Mouse (Mus musculus) neural tube, embryonic 14.5 days (tissue): ENCODE measurements around the gene Dnah8. TPM values are rescaled to one million over a fixed set of nuclear protein-coding genes. Genes with fewer than 3 reads are reported as not detected.

Source experiments
- ATAC-seq: fragments of 200-750 bp; cut with Nextera tagmentation; 2 replicates; pipeline ENCODE4 v1.8.0; 2017; ENCODE audit warnings: low read depth, mild to moderate bottlenecking, moderate TSS enrichment, moderate library complexity
- H3K27ac ChIP-seq: fragments of 300-500 bp; sonication (generic); 2 replicates; pipeline ENCODE4 v1.5.1; 2014; ENCODE audit warnings: low read depth, mild to moderate bottlenecking, control low read depth, low read length, moderate library complexity, mixed read lengths
- H3K27me3 ChIP-seq: fragments of 300-500 bp; sonication (generic); 2 replicates; pipeline ENCODE4 v1.6.1; 2014; ENCODE audit warnings: low read length; ENCODE audit not compliant: control insufficient read depth, insufficient read depth
- H3K36me3 ChIP-seq: fragments of 300-500 bp; sonication (generic); 2 replicates; pipeline ENCODE4 v1.6.1; 2014; ENCODE audit warnings: low read length, mixed read lengths; ENCODE audit not compliant: control insufficient read depth, insufficient read depth
- H3K4me1 ChIP-seq: fragments of 300-500 bp; sonication (generic); 2 replicates; pipeline ENCODE4 v1.6.1; 2014; ENCODE audit warnings: low read length; ENCODE audit not compliant: control insufficient read depth, insufficient read depth
- H3K4me2 ChIP-seq: fragments of 300-500 bp; sonication (generic); 2 replicates; pipeline ENCODE4 v1.6.1; 2014; ENCODE audit warnings: mild to moderate bottlenecking, low read depth, low read length, control low read depth
- H3K4me3 ChIP-seq: fragments of 300-500 bp; sonication (generic); 2 replicates; pipeline ENCODE4 v1.5.1; 2014; ENCODE audit warnings: low read depth, low read length, control low read depth, mixed read lengths
- H3K9ac ChIP-seq: fragments of 300-500 bp; sonication (generic); replicated peaks from 2 replicates; pipeline ENCODE4 v1.6.1; 2014; ENCODE audit warnings: low read depth, mild to moderate bottlenecking, control low read depth, low read length, mixed read lengths
- H3K9me3 ChIP-seq: fragments of 300-500 bp; sonication (generic); 2 replicates; pipeline ENCODE4 v1.6.1; 2016; ENCODE audit warnings: low read length; ENCODE audit not compliant: control insufficient read depth
- WGBS: fragments of 180-500 bp; shearing (Covaris S2); extraction: QIAGEN DNeasy Blood & Tissue Kit; methylation state at CpG from one replicate; pipeline ENCODE4 v1.1.7; 2014; 5-methylcytosine and 5-hydroxymethylcytosine counted together
- polyA plus RNA-seq: library from polyadenylated mRNA; unstranded; fragments of >200 nt; fragmentation: Nextera tagmentation; extraction: Ambion mirVana; gene quantifications from 2 replicates; pipeline ENCODE4 v1.2.1, GENCODE M21; 2014

The Dnah8 gene
- polyA plus RNA-seq, 1 experiment from 2014 or later: 5.5 TPM

DNA sequence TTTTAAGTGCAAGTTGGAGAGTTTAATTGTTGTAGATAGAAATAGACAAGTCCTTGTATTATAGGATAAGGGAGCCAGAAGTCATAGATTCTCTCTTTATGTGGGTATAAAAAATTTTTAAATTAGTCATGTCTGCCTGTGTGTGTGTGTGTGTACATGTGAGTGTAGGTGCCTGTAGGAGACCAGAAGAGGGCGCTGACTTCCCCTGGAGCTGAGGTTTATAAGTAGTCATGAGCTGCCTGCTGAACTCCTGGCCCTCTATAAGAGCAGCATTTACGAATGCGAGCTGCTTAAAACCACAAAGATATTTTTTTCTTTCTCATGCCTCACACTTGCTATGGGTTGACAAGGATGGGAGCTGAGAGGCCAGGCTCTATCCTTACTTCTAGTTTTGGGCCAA, 115.6 kb downstream of the Dnah8 start:
- Histone ChIP-seq H3K4me3 (no peak overlapping the region), H3K9ac (no peak overlapping the region), H3K27ac (no peak overlapping the region), H3K27me3 (no peaks in the 10 kb centered on the region), H3K4me2 (no peak overlapping the region), H3K9me3 (no peaks in the 10 kb centered on the region), H3K36me3 (no peaks in the 10 kb centered on the region), H3K4me1 (no peaks in the 10 kb centered on the region)
- no peak for ATAC-seq
- WGBS: 87% methylated on average over 3 of the region's 3 CpGs

DNA sequence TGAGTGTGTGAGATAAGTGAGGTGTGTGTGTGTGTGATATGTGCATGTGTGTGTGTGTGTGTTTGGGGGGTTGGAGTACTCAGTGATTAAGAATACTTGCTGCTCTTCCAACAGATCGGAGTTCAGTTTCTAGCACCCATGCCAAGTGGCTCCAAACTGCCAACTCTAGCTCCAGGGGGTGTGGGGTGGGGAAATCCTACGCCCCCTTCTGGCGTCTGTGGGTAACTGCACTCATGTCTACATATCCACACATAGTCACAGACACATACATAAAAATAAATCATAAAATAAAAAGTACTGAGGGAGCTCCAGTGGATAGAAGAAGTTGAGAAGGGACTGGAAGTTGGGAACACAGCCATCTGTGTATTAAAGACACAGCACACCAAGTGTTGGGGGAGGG, 119.8 kb downstream of the Dnah8 start:
- Histone ChIP-seq H3K36me3 (no peaks in the 10 kb centered on the region), H3K4me3 (no peak overlapping the region), H3K4me1 (no peaks in the 10 kb centered on the region), H3K27ac (no peak overlapping the region), H3K9ac (no peak overlapping the region), H3K4me2 (no peak overlapping the region), H3K9me3 (no peaks in the 10 kb centered on the region), H3K27me3 (no peaks in the 10 kb centered on the region)
- ATAC-seq: no peak
- WGBS: 85% methylated on average over 3 of the region's 3 CpGs

DNA sequence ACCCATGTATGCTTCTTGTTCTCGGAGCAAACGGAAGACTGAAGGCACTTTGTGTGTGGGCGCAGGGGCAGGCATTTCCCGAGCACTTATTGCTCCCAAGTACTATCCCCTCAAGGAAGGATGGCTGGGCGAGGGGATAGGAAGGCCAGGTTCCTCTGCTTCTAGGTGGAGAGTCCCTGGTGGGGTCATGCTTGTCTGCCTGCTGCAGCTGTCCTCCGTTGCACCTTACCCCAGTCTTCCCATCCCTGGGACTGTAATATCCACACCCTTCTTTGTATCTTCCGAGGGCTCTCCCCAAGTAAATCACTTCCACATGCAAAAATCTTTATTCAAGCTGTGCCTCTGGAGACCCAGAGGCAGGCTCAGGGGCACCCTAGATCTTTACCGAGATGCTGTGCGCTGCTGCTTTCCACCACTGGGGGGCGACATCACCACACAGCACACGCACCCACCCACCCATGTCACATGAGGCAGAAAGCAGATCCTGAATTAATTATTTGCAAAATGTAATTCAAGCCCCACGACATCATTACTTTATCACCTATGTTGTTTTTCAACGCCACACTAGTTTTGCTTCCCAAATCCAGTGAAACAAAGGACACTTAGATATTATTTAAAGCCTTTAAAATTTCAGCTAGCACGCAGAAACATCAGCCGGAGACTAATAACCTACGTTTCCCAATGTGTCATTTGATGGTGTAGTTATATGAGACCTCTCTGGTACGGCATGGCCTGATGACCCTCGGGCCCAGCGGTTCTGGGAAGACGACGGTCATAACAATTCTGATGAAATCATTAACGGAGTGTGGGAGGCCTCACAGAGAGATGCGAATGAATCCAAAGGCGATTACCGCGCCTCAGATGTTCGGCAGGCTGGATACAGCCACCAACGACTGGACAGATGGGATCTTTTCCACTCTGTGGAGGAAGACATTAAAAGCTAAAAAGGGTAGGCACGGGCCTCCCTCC, 122.2 kb downstream of the Dnah8 start:
- no peak overlapping the region for H3K9ac ChIP-seq
- H3K36me3 ChIP-seq: no peaks in the 10 kb centered on the region
- H3K4me1 ChIP-seq: no peaks in the 10 kb centered on the region
- 40% methylated on average over 29 of the region's 29 CpGs for WGBS
- H3K9me3 ChIP-seq: no peaks in the 10 kb centered on the region
- no peak overlapping the region for H3K27ac ChIP-seq
- peak; percentile 77 for ATAC-seq
- H3K27me3 ChIP-seq: no peaks in the 10 kb centered on the region
- peak overlapping the region; percentile 24; the same call in 1 of the 2 replicates for H3K4me2 ChIP-seq
- H3K4me3 ChIP-seq: no peak overlapping the region

DNA sequence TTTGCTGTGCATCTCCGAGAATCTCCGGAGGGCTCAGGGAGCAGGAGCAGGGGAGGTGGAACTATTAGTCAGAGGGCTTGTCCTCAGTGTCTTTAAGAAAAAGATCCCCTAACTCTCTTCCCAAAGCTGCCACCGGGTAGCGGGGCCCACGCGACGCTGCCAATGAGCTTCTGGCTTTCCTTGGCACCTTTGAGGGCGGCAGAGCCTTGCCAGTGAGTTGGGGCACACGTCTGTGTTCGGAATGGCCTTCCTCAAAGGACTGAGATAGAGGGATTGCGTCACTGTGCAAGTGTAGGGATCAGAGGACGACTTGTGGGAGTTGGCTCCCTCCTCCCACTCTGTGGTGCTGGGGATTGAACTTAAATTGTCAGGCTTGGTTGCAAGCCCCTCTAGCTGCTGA, 125.2 kb downstream of the Dnah8 start:
- Histone ChIP-seq H3K36me3 (no peaks in the 10 kb centered on the region), H3K4me3 (no peak overlapping the region), H3K4me2 (no peak overlapping the region), H3K9ac (no peak overlapping the region), H3K9me3 (no peaks in the 10 kb centered on the region), H3K27ac (no peak overlapping the region), H3K4me1 (no peaks in the 10 kb centered on the region), H3K27me3 (no peaks in the 10 kb centered on the region)
- WGBS: 86% methylated on average over 12 of the region's 12 CpGs
- ATAC-seq: no peak

DNA sequence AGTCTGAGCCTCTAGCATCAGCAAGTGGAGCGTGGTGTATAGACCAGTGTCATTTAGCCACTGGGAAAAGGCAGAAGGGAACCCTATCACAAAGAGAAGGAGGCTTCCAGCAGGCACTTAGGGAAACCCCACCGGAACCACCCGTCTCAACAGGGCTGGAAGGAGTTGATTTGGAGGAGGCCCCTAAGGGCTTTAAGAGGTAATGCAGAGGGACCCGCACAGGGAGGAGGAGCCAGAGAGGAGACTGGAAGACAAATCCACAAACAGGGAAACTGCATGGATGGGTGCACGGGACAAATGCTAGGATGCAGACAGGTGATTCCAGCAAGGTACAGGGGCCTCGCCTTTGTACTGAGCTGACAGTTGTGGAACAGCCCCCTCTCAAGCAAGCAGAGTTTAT, 126.1 kb downstream of the Dnah8 start:
- Histone ChIP-seq H3K4me1 (no peaks in the 10 kb centered on the region), H3K36me3 (no peaks in the 10 kb centered on the region), H3K9me3 (no peaks in the 10 kb centered on the region), H3K4me2 (no peak overlapping the region), H3K27ac (no peak overlapping the region), H3K9ac (no peak overlapping the region), H3K4me3 (no peak overlapping the region), H3K27me3 (no peaks in the 10 kb centered on the region)
- ATAC-seq: no peak
- WGBS: 64% methylated on average over 6 of the region's 6 CpGs

DNA sequence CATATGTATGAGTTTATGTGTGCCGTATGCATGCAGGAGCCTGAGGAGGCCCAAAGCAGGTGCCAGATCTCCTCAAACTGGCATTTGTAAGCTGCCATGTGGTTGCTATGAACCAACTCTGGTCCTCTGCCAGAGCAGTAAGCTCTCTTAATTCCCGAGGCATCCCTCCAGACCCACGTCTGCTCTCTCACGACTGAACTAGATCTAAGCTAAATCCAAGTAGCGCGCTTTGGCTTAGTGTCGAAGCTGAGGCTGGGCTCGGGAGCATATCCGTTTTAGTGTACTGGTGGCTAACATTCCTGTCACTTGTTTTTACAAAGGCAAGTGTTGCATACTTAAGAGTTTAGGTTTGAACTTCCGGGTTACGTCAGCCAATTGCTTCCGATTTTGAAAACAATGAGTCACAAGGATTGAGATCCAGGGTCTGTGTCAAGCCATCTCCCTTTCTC, 128.2 kb downstream of the Dnah8 start:
- no peak overlapping the region for H3K9ac ChIP-seq
- no peaks in the 10 kb centered on the region for H3K36me3 ChIP-seq
- no peak overlapping the region for H3K4me3 ChIP-seq
- H3K9me3 ChIP-seq: no peaks in the 10 kb centered on the region
- H3K27me3 ChIP-seq: no peaks in the 10 kb centered on the region
- no peak overlapping the region for H3K27ac ChIP-seq
- 77% methylated on average over 12 of the region's 12 CpGs for WGBS
- no peak overlapping the region for H3K4me2 ChIP-seq
- no peak for ATAC-seq
- no peaks in the 10 kb centered on the region for H3K4me1 ChIP-seq

DNA sequence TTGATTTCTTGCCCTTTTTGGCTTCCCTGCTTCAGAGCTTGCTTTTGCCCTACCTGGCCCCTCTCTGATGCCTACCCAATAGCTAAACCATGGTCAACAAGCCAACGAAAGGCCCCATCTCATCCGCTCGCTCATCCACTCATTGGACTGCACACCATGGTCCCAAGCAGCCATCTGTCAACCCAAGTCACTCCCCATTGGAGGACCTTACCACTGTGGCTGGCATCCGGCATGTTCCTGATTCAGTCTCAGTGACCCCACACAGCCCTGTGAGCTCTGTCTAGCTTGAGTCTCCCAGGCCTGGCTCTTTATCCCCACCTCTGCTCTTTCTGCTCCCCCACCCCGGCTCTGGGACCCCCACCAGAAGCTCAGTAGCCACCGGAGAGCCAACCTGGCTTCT, 129.0 kb downstream of the Dnah8 start:
- no peak for ATAC-seq
- 91% methylated on average over 6 of the region's 6 CpGs for WGBS
- Histone ChIP-seq H3K9me3 (no peaks in the 10 kb centered on the region), H3K36me3 (no peaks in the 10 kb centered on the region), H3K4me3 (no peak overlapping the region), H3K27ac (no peak overlapping the region), H3K4me2 (no peak overlapping the region), H3K27me3 (no peaks in the 10 kb centered on the region), H3K4me1 (no peaks in the 10 kb centered on the region), H3K9ac (no peak overlapping the region)

DNA sequence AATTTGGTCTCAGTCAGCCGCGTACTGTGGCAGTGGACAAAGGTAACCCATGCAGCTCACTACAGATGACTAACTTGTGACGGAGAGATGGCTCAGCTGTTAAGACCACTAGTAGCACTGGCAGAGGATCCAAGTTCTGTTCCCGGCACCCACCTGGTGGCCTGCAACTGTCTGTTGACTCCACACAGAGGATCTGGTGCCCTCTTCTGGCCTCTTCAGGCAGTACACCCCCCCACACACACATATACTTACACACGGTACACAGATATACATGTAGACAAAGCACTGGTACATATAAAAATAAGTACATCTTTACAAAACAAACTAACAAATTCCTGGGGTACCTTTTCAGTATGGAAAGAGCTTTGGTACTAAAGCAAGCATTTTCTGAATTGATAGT, 132.6 kb downstream of the Dnah8 start:
- Histone ChIP-seq H3K4me3 (no peak overlapping the region), H3K9ac (no peak overlapping the region), H3K9me3 (no peaks in the 10 kb centered on the region), H3K4me1 (no peaks in the 10 kb centered on the region), H3K36me3 (no peaks in the 10 kb centered on the region), H3K27ac (no peak overlapping the region), H3K4me2 (no peak overlapping the region), H3K27me3 (no peaks in the 10 kb centered on the region)
- 97% methylated on average over 5 of the region's 5 CpGs for WGBS
- no peak for ATAC-seq

DNA sequence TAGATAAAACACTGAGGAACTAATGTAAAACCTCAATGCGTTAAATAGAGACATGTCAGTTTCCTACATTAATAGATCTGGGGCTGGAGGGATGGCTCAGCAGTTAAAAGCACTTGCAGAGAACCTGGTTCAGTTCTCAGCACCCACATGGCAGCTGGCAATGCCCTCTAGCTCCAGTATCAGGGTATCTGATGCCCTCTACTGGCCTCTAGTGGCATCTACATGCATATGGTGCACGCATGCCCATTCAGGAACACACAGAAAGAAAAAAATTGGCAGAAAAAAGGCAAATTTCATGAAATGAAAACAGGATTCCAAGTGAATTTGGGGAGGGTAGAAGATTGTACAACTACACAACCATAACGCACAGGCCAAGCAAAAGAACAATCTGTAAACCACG, 136.2 kb downstream of the Dnah8 start:
- H3K27ac ChIP-seq: no peak overlapping the region
- H3K9ac ChIP-seq: no peak overlapping the region
- H3K4me1 ChIP-seq: no peaks in the 10 kb centered on the region
- WGBS: 95% methylated on average over 4 of the region's 4 CpGs
- no peaks in the 10 kb centered on the region for H3K9me3 ChIP-seq
- no peak overlapping the region for H3K4me2 ChIP-seq
- H3K36me3 ChIP-seq: no peaks in the 10 kb centered on the region
- ATAC-seq: no peak
- H3K4me3 ChIP-seq: no peak overlapping the region
- H3K27me3 ChIP-seq: no peaks in the 10 kb centered on the region
